Mouse (Mus musculus) testis, adult 2 months (tissue): ENCODE results near the gene Atp5d.
A peak's percentile ranks its signal among the peaks of the same experiment; 100 is the strongest.

Experiments
- CTCF ChIP-seq: fragments of 200-500 bp; IDR thresholded peaks from 2 replicates; pipeline ENCODE4 v1.5.1; 2012; ENCODE audit warnings: low read depth, mild to moderate bottlenecking, inconsistent platforms, low read length, moderate library complexity; ENCODE audit not compliant: control insufficient read depth, insufficient read depth, insufficient replicate concordance
- POLR2A ChIP-seq: fragments of 200-500 bp; IDR thresholded peaks from 2 replicates; pipeline ENCODE4 v1.6.1; 2012; ENCODE audit warnings: low read depth, mild to moderate bottlenecking, inconsistent platforms, low read length, moderate library complexity; ENCODE audit not compliant: control insufficient read depth

- TF ChIP-seq POLR2A (no peak), CTCF (peak; percentile 52; the same call in 1 of the 2 replicates)
These were observed 6.7 kb downstream of the Atp5d start for GRCm38 (mm10) chr10:80144864-80145838.
